Mouse (Mus musculus): ENCODE data around the gene Mepe. TPM values are rescaled to one million over a fixed set of nuclear protein-coding genes. Genes with fewer than 3 reads are reported as not detected.

Mepe gene
- not detected in 2 replicates for polyA plus RNA-seq (2014; fragmentation: Nextera tagmentation; extraction: Ambion mirVana)

GRCm38 (mm10) chr5:104325029-104325428 lies at the start of gene Mepe:
Gene Mepe (plus strand): TSS chr5:104325329.
- WGBS = 86% methylated on average over 6 of the region's 6 CpGs

DNA sequence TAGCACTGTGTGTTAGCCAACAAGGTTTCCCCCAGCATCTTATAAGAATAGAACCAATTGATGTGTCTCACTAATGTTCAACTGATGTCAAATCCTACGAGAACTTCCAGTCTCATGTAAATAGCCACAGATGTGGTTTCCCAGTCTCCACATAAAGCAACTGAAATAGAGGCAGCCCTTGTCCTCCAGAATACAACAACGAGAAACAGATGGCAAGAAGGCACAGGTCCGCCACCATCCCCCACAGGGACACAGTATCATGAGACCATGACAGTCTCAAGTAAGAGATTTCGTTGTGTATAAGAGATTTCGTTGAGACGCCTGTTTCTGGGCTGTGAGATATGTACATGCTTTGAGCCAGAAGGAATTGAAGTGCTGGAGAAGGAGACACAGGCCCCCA lies 30.9 kb upstream of the Mepe start:
- H3K36me3 ChIP-seq (ENCODE audit: control insufficient read depth, insufficient read depth, low read length) = no peaks in the 10 kb centered on the region
- no peaks in the 10 kb centered on the region for H3K27me3 ChIP-seq (ENCODE audit: control insufficient read depth, insufficient read depth, low read length)
- 71% methylated on average over 6 of the region's 6 CpGs for WGBS
- no peak overlapping the region for H3K27ac ChIP-seq (replicated peaks in 1 of 2; ENCODE audit: control insufficient read depth in 1 of 2, insufficient read depth in 1 of 2, low read depth in 2 of 2, low read length in 2 of 2)
- no peak for ATAC-seq (ENCODE audit: insufficient number of reproducible peaks, insufficient read depth, low FRiP score, low read depth)
- H3K9me3 ChIP-seq (ENCODE audit: control insufficient read depth, low read length) = no peaks in the 10 kb centered on the region
- H3K4me3 ChIP-seq (ENCODE audit: control insufficient read depth in 1 of 2, insufficient read depth in 1 of 2, low read depth in 1 of 2, low read length in 2 of 2) = no peak overlapping the region
- no peak overlapping the region for H3K9ac ChIP-seq (ENCODE audit: low read length)
- H3K4me2 ChIP-seq (ENCODE audit: low read length) = no peak overlapping the region
- no peaks in the 10 kb centered on the region for H3K4me1 ChIP-seq (ENCODE audit: control insufficient read depth in 2 of 2, insufficient read depth in 2 of 2, low read length in 2 of 2)

More at GRCm38 (mm10) chr5:104325029-104325428, at the start of gene Mepe:
- Histone ChIP-seq H3K27ac (replicated peaks in 1 of 2; ENCODE audit: control insufficient read depth in 1 of 2, insufficient read depth in 1 of 2, low read depth in 2 of 2, low read length in 2 of 2) (no peak within 1 kb of the TSS), H3K9me3 (ENCODE audit: control insufficient read depth, low read length) (no peaks in the 10 kb centered on the region), H3K4me3 (ENCODE audit: control insufficient read depth in 1 of 2, insufficient read depth in 1 of 2, low read depth in 1 of 2, low read length in 2 of 2) (no peak within 1 kb of the TSS), H3K4me2 (ENCODE audit: low read length) (no peak within 1 kb of the TSS), H3K9ac (ENCODE audit: low read length) (no peak within 1 kb of the TSS), H3K27me3 (ENCODE audit: control insufficient read depth, insufficient read depth, low read length) (no peaks in the 10 kb centered on the region), H3K36me3 (ENCODE audit: control insufficient read depth, insufficient read depth, low read length) (no peaks in the 10 kb centered on the region), H3K4me1 (ENCODE audit: control insufficient read depth in 2 of 2, insufficient read depth in 2 of 2, low read length in 2 of 2) (no peaks in the 10 kb centered on the region)
- ATAC-seq (ENCODE audit: insufficient number of reproducible peaks, insufficient read depth, low FRiP score, low read depth) = no peak

- no peak within 1 kb of the TSS for H3K27ac ChIP-seq (replicated peaks in 1 of 2; ENCODE audit: control insufficient read depth in 1 of 2, insufficient read depth in 1 of 2, low read depth in 2 of 2, low read length in 2 of 2)
Measured at GRCm38 (mm10) chr5:104298994-104299393, 26.1 kb upstream of the Mepe start, which contains the start of gene Ibsp. Gene Ibsp (plus strand): TSS chr5:104299171.

GRCm38 (mm10) chr5:104314073-104314472 lies 11.1 kb upstream of the Mepe start:
- no peak for ATAC-seq (ENCODE audit: insufficient number of reproducible peaks, insufficient read depth, low FRiP score, low read depth)
- no peaks in the 10 kb centered on the region for H3K27me3 ChIP-seq (ENCODE audit: control insufficient read depth, insufficient read depth, low read length)
- H3K36me3 ChIP-seq (ENCODE audit: control insufficient read depth, insufficient read depth, low read length) = no peaks in the 10 kb centered on the region
- H3K9ac ChIP-seq (ENCODE audit: low read length) = no peak overlapping the region
- no peak overlapping the region for H3K4me3 ChIP-seq (ENCODE audit: control insufficient read depth in 1 of 2, insufficient read depth in 1 of 2, low read depth in 1 of 2, low read length in 2 of 2)
- WGBS = 79% methylated on average over 1 of the region's 1 CpGs
- no peaks in the 10 kb centered on the region for H3K4me1 ChIP-seq (ENCODE audit: control insufficient read depth in 2 of 2, insufficient read depth in 2 of 2, low read length in 2 of 2)
- H3K27ac ChIP-seq (replicated peaks in 1 of 2; ENCODE audit: control insufficient read depth in 1 of 2, insufficient read depth in 1 of 2, low read depth in 2 of 2, low read length in 2 of 2) = no peak overlapping the region
- no peak overlapping the region for H3K4me2 ChIP-seq (ENCODE audit: low read length)
- H3K9me3 ChIP-seq (ENCODE audit: control insufficient read depth, low read length) = no peaks in the 10 kb centered on the region

More at GRCm38 (mm10) chr5:104298994-104299393, 26.1 kb upstream of the Mepe start, which contains the start of gene Ibsp:
- Histone ChIP-seq H3K9me3 (ENCODE audit: control insufficient read depth, low read length) (no peaks in the 10 kb centered on the region), H3K27me3 (ENCODE audit: control insufficient read depth, insufficient read depth, low read length) (no peaks in the 10 kb centered on the region), H3K4me3 (ENCODE audit: control insufficient read depth in 1 of 2, insufficient read depth in 1 of 2, low read depth in 1 of 2, low read length in 2 of 2) (no peak within 1 kb of the TSS), H3K9ac (ENCODE audit: low read length) (no peak within 1 kb of the TSS), H3K4me1 (ENCODE audit: control insufficient read depth in 2 of 2, insufficient read depth in 2 of 2, low read length in 2 of 2) (no peaks in the 10 kb centered on the region), H3K4me2 (ENCODE audit: low read length) (no peak within 1 kb of the TSS), H3K36me3 (ENCODE audit: control insufficient read depth, insufficient read depth, low read length) (no peaks in the 10 kb centered on the region)
- ATAC-seq (ENCODE audit: insufficient number of reproducible peaks, insufficient read depth, low FRiP score, low read depth) = no peak
- WGBS = 46% methylated on average over 6 of the region's 6 CpGs

DNA sequence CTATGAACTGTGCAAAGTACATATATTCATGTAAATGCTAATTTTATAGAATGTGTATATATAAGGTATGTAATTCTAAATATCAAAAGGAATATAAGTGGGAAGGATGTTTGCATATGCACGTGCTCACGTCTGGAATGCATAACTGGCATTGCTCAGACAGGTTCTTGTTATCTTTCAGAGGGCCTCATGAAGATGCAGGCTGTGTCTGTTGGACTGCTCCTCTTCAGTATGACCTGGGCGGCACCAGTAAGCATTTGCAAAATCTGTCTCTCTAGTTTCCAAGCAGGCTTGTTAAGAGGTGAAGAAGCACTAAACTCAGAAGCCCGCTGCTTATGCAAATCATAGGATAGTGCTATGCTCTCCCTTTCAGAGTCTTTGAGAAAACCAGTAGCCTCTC lies 1.8 kb downstream of the Mepe start:
- Histone ChIP-seq H3K4me2 (ENCODE audit: low read length) (no peak overlapping the region), H3K9me3 (ENCODE audit: control insufficient read depth, low read length) (no peaks in the 10 kb centered on the region), H3K36me3 (ENCODE audit: control insufficient read depth, insufficient read depth, low read length) (no peaks in the 10 kb centered on the region), H3K27ac (replicated peaks in 1 of 2; ENCODE audit: control insufficient read depth in 1 of 2, insufficient read depth in 1 of 2, low read depth in 2 of 2, low read length in 2 of 2) (no peak overlapping the region), H3K27me3 (ENCODE audit: control insufficient read depth, insufficient read depth, low read length) (no peaks in the 10 kb centered on the region), H3K4me1 (ENCODE audit: control insufficient read depth in 2 of 2, insufficient read depth in 2 of 2, low read length in 2 of 2) (no peaks in the 10 kb centered on the region), H3K4me3 (ENCODE audit: control insufficient read depth in 1 of 2, insufficient read depth in 1 of 2, low read depth in 1 of 2, low read length in 2 of 2) (no peak overlapping the region), H3K9ac (ENCODE audit: low read length) (no peak overlapping the region)
- no peak for ATAC-seq (ENCODE audit: insufficient number of reproducible peaks, insufficient read depth, low FRiP score, low read depth)
- WGBS = 58% methylated on average over 4 of the region's 4 CpGs

GRCm38 (mm10) chr5:104327389-104327788 lies 2.3 kb downstream of the Mepe start:
- Histone ChIP-seq H3K36me3 (ENCODE audit: control insufficient read depth, insufficient read depth, low read length) (no peaks in the 10 kb centered on the region), H3K4me1 (ENCODE audit: control insufficient read depth in 2 of 2, insufficient read depth in 2 of 2, low read length in 2 of 2) (no peaks in the 10 kb centered on the region), H3K27ac (replicated peaks in 1 of 2; ENCODE audit: control insufficient read depth in 1 of 2, insufficient read depth in 1 of 2, low read depth in 2 of 2, low read length in 2 of 2) (no peak overlapping the region), H3K9me3 (ENCODE audit: control insufficient read depth, low read length) (no peaks in the 10 kb centered on the region), H3K9ac (ENCODE audit: low read length) (no peak overlapping the region), H3K4me3 (ENCODE audit: control insufficient read depth in 1 of 2, insufficient read depth in 1 of 2, low read depth in 1 of 2, low read length in 2 of 2) (no peak overlapping the region), H3K27me3 (ENCODE audit: control insufficient read depth, insufficient read depth, low read length) (no peaks in the 10 kb centered on the region), H3K4me2 (ENCODE audit: low read length) (no peak overlapping the region)
- WGBS = 73% methylated on average over 8 of the region's 8 CpGs
- no peak for ATAC-seq (ENCODE audit: insufficient number of reproducible peaks, insufficient read depth, low FRiP score, low read depth)

GRCm38 (mm10) chr5:104327876-104328275 lies 2.7 kb downstream of the Mepe start:
- H3K9me3 ChIP-seq (ENCODE audit: control insufficient read depth, low read length) = no peaks in the 10 kb centered on the region
- no peak for ATAC-seq (ENCODE audit: insufficient number of reproducible peaks, insufficient read depth, low FRiP score, low read depth)
- no peak overlapping the region for H3K4me2 ChIP-seq (ENCODE audit: low read length)
- H3K9ac ChIP-seq (ENCODE audit: low read length) = no peak overlapping the region
- no peaks in the 10 kb centered on the region for H3K36me3 ChIP-seq (ENCODE audit: control insufficient read depth, insufficient read depth, low read length)
- H3K4me3 ChIP-seq (ENCODE audit: control insufficient read depth in 1 of 2, insufficient read depth in 1 of 2, low read depth in 1 of 2, low read length in 2 of 2) = no peak overlapping the region
- no peaks in the 10 kb centered on the region for H3K4me1 ChIP-seq (ENCODE audit: control insufficient read depth in 2 of 2, insufficient read depth in 2 of 2, low read length in 2 of 2)
- H3K27me3 ChIP-seq (ENCODE audit: control insufficient read depth, insufficient read depth, low read length) = no peaks in the 10 kb centered on the region
- H3K27ac ChIP-seq (replicated peaks in 1 of 2; ENCODE audit: control insufficient read depth in 1 of 2, insufficient read depth in 1 of 2, low read depth in 2 of 2, low read length in 2 of 2) = no peak overlapping the region

DNA sequence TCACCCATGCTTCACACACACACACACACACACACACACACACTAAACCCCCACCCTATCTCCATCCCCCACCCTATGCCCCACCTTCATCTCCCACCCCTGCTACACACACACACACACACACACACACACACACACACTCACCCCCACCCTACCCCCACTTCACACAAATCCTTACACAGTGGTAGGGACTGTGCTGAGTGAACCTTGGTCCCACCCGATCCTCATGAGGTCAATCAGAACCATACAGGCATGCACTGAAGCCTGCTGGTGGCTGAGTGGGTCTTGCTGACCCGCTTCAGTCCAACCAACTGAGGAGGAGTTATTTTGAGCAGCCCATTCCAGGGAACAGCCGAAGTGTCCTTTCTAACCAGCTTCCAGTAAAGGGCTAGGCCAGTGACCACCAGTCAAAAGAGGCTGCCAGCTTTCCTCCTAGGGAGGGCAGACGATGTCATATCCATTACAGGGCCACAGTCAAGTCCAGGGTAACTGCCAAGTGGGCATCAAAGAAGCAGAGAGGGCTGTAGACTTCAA lies 3.3 kb downstream of the Mepe start:
- H3K27ac ChIP-seq (replicated peaks in 1 of 2; ENCODE audit: control insufficient read depth in 1 of 2, insufficient read depth in 1 of 2, low read depth in 2 of 2, low read length in 2 of 2) = no peak overlapping the region
- no peaks in the 10 kb centered on the region for H3K9me3 ChIP-seq (ENCODE audit: control insufficient read depth, low read length)
- ATAC-seq (ENCODE audit: insufficient number of reproducible peaks, insufficient read depth, low FRiP score, low read depth) = no peak
- no peaks in the 10 kb centered on the region for H3K36me3 ChIP-seq (ENCODE audit: control insufficient read depth, insufficient read depth, low read length)
- no peaks in the 10 kb centered on the region for H3K27me3 ChIP-seq (ENCODE audit: control insufficient read depth, insufficient read depth, low read length)
- H3K4me3 ChIP-seq (ENCODE audit: control insufficient read depth in 1 of 2, insufficient read depth in 1 of 2, low read depth in 1 of 2, low read length in 2 of 2) = no peak overlapping the region
- no peaks in the 10 kb centered on the region; a peak in 1 of 4 replicates for H3K4me1 ChIP-seq (ENCODE audit: control insufficient read depth in 2 of 2, insufficient read depth in 2 of 2, low read length in 2 of 2)
- WGBS = 67% methylated on average over 4 of the region's 4 CpGs
- H3K9ac ChIP-seq (ENCODE audit: low read length) = no peak overlapping the region
- no peak overlapping the region for H3K4me2 ChIP-seq (ENCODE audit: low read length)

Data from heart, embryonic 14.5 days (tissue).